Mouse (Mus musculus): Measurements from ENCODE around the gene Mdh2. TPM values are rescaled to one million over a fixed set of nuclear protein-coding genes. Genes with fewer than 3 reads are reported as not detected.

Gene Mdh2
- polyA plus RNA-seq, 1 experiment = 725 TPM

- Histone ChIP-seq H3K79me2 (ENCODE audit: control insufficient read depth, insufficient read depth) (no peaks in the 10 kb centered on the region), H3ac (ENCODE audit: control insufficient read depth, insufficient read length) (peak within 1 kb of the TSS; percentile 55), H3K4me3 (peak within 1 kb of the TSS; percentile 60), H3K27me3 (ENCODE audit: control insufficient read depth, insufficient read depth, insufficient read length) (no peaks in the 10 kb centered on the region), H3K36me3 (ENCODE audit: control insufficient read depth, insufficient read depth) (no peaks in the 10 kb centered on the region), H3K4me2 (ENCODE audit: low read depth) (peak within 1 kb of the TSS; percentile 86)
- TF ChIP-seq POLR2AphosphoS2 (IDR thresholded peaks at IDR 0.05; ENCODE audit: insufficient read length, low read depth) (peak; percentile 74), MYOD1 (IDR thresholded peaks at IDR 0.05; ENCODE audit: control insufficient read depth in 1 of 3, insufficient read length in 2 of 3, low read depth in 2 of 3) (peak in 1 of 3 experiments; percentile 7), POLR2A (IDR thresholded peaks at IDR 0.05; ENCODE audit: insufficient read length, low read depth) (peak; percentile 83), REST (IDR thresholded peaks at IDR 0.05; ENCODE audit: insufficient read depth, insufficient read length) (no peak)
Observed at GRCm38 (mm10) chr5:135743741-135744609, 34.3 kb upstream of the Mdh2 start, which contains the start of gene Tmem120a. TSS of gene Tmem120a (minus strand) at chr5:135744448.

GRCm38 (mm10) chr5:135744742-135745141 is 33.5 kb upstream of the Mdh2 start:
- H3K4me3 ChIP-seq = peak overlapping the region; percentile 60
- H3K4me2 ChIP-seq (ENCODE audit: low read depth) = peak overlapping the region; percentile 86
- H3K27me3 ChIP-seq (ENCODE audit: control insufficient read depth, insufficient read depth, insufficient read length) = no peaks in the 10 kb centered on the region
- H3K79me2 ChIP-seq (ENCODE audit: control insufficient read depth, insufficient read depth) = no peaks in the 10 kb centered on the region
- TF ChIP-seq SRF (IDR thresholded peaks at IDR 0.05; ENCODE audit: control insufficient read depth, insufficient read length, low read depth) = no peak
- no peak for TF ChIP-seq MAX (IDR thresholded peaks at IDR 0.05; ENCODE audit: low read depth)
- TF ChIP-seq POLR2AphosphoS2 (IDR thresholded peaks at IDR 0.05; ENCODE audit: insufficient read length, low read depth) = no peak
- TF ChIP-seq MYOG (IDR thresholded peaks at IDR 0.05; ENCODE audit: control insufficient read depth in 1 of 3, insufficient read depth in 1 of 3, insufficient read length in 2 of 3, low read depth in 2 of 3) = no peak
- TF ChIP-seq POLR2A (IDR thresholded peaks at IDR 0.05; ENCODE audit: insufficient read length, low read depth) = no peak
- no peak for TF ChIP-seq TCF12 (IDR thresholded peaks at IDR 0.05; ENCODE audit: insufficient read depth, poor library complexity, severe bottlenecking)
- no peak for TF ChIP-seq REST (IDR thresholded peaks at IDR 0.05; ENCODE audit: insufficient read depth, insufficient read length)
- TF ChIP-seq TCF3 (IDR thresholded peaks at IDR 0.05; ENCODE audit: insufficient read length, low read depth) = no peak
- TF ChIP-seq MYOD1 (IDR thresholded peaks at IDR 0.05; ENCODE audit: control insufficient read depth in 1 of 3, insufficient read length in 2 of 3, low read depth in 2 of 3) = no peak
- TF ChIP-seq E2F4 (IDR thresholded peaks at IDR 0.05; ENCODE audit: insufficient read depth) = no peak
- TF ChIP-seq USF1 (IDR thresholded peaks at IDR 0.05; ENCODE audit: low read depth) = no peak
- no peak for TF ChIP-seq CEBPB (IDR thresholded peaks at IDR 0.05; ENCODE audit: insufficient read depth, poor library complexity, severe bottlenecking)
- no peaks in the 10 kb centered on the region for H3K36me3 ChIP-seq (ENCODE audit: control insufficient read depth, insufficient read depth)
- no peak overlapping the region for H3ac ChIP-seq (ENCODE audit: control insufficient read depth, insufficient read length)

- no peak overlapping the region for H3K4me3 ChIP-seq
- no peaks in the 10 kb centered on the region for H3K79me2 ChIP-seq (ENCODE audit: control insufficient read depth, insufficient read depth)
- H3ac ChIP-seq (ENCODE audit: control insufficient read depth, insufficient read length) = no peak overlapping the region
- TF ChIP-seq CEBPB (IDR thresholded peaks at IDR 0.05; ENCODE audit: insufficient read depth, poor library complexity, severe bottlenecking) (no peak), E2F4 (IDR thresholded peaks at IDR 0.05; ENCODE audit: insufficient read depth) (no peak), MYOD1 (IDR thresholded peaks at IDR 0.05; ENCODE audit: control insufficient read depth in 1 of 3, insufficient read length in 2 of 3, low read depth in 2 of 3) (no peak), USF1 (IDR thresholded peaks at IDR 0.05; ENCODE audit: low read depth) (no peak), TCF3 (IDR thresholded peaks at IDR 0.05; ENCODE audit: insufficient read length, low read depth) (no peak), TCF12 (IDR thresholded peaks at IDR 0.05; ENCODE audit: insufficient read depth, poor library complexity, severe bottlenecking) (no peak), MYOG (IDR thresholded peaks at IDR 0.05; ENCODE audit: control insufficient read depth in 1 of 3, insufficient read depth in 1 of 3, insufficient read length in 2 of 3, low read depth in 2 of 3) (no peak), SRF (IDR thresholded peaks at IDR 0.05; ENCODE audit: control insufficient read depth, insufficient read length, low read depth) (no peak), POLR2AphosphoS2 (IDR thresholded peaks at IDR 0.05; ENCODE audit: insufficient read length, low read depth) (no peak), POLR2A (IDR thresholded peaks at IDR 0.05; ENCODE audit: insufficient read length, low read depth) (no peak), REST (IDR thresholded peaks at IDR 0.05; ENCODE audit: insufficient read depth, insufficient read length) (no peak), MAX (IDR thresholded peaks at IDR 0.05; ENCODE audit: low read depth) (no peak)
- no peak overlapping the region for H3K4me2 ChIP-seq (ENCODE audit: low read depth)
- H3K27me3 ChIP-seq (ENCODE audit: control insufficient read depth, insufficient read depth, insufficient read length) = no peaks in the 10 kb centered on the region
- H3K36me3 ChIP-seq (ENCODE audit: control insufficient read depth, insufficient read depth) = no peaks in the 10 kb centered on the region
Observed at GRCm38 (mm10) chr5:135751041-135751440, 27.2 kb upstream of the Mdh2 start.

GRCm38 (mm10) chr5:135751595-135751994 is 26.7 kb upstream of the Mdh2 start:
- no peaks in the 10 kb centered on the region for H3K79me2 ChIP-seq (ENCODE audit: control insufficient read depth, insufficient read depth)
- no peak overlapping the region for H3K4me3 ChIP-seq
- no peak overlapping the region for H3K4me2 ChIP-seq (ENCODE audit: low read depth)
- H3K36me3 ChIP-seq (ENCODE audit: control insufficient read depth, insufficient read depth) = no peaks in the 10 kb centered on the region
- TF ChIP-seq MYOG (IDR thresholded peaks at IDR 0.05; ENCODE audit: control insufficient read depth in 1 of 3, insufficient read depth in 1 of 3, insufficient read length in 2 of 3, low read depth in 2 of 3) = no peak
- TF ChIP-seq POLR2AphosphoS2 (IDR thresholded peaks at IDR 0.05; ENCODE audit: insufficient read length, low read depth) = no peak
- TF ChIP-seq MYOD1 (IDR thresholded peaks at IDR 0.05; ENCODE audit: control insufficient read depth in 1 of 3, insufficient read length in 2 of 3, low read depth in 2 of 3) = no peak
- no peak for TF ChIP-seq SRF (IDR thresholded peaks at IDR 0.05; ENCODE audit: control insufficient read depth, insufficient read length, low read depth)
- no peak for TF ChIP-seq MAX (IDR thresholded peaks at IDR 0.05; ENCODE audit: low read depth)
- TF ChIP-seq E2F4 (IDR thresholded peaks at IDR 0.05; ENCODE audit: insufficient read depth) = no peak
- no peak for TF ChIP-seq CEBPB (IDR thresholded peaks at IDR 0.05; ENCODE audit: insufficient read depth, poor library complexity, severe bottlenecking)
- TF ChIP-seq TCF12 (IDR thresholded peaks at IDR 0.05; ENCODE audit: insufficient read depth, poor library complexity, severe bottlenecking) = no peak
- TF ChIP-seq POLR2A (IDR thresholded peaks at IDR 0.05; ENCODE audit: insufficient read length, low read depth) = no peak
- no peak for TF ChIP-seq TCF3 (IDR thresholded peaks at IDR 0.05; ENCODE audit: insufficient read length, low read depth)
- no peak for TF ChIP-seq REST (IDR thresholded peaks at IDR 0.05; ENCODE audit: insufficient read depth, insufficient read length)
- no peak for TF ChIP-seq USF1 (IDR thresholded peaks at IDR 0.05; ENCODE audit: low read depth)
- no peaks in the 10 kb centered on the region for H3K27me3 ChIP-seq (ENCODE audit: control insufficient read depth, insufficient read depth, insufficient read length)
- H3ac ChIP-seq (ENCODE audit: control insufficient read depth, insufficient read length) = no peak overlapping the region
